ENCODE assay signal across 8 mouse cellular contexts in genomic region chr1:36714311-36714710, GRCm38 (mm10). TPM values are rescaled to one million over a fixed set of nuclear protein-coding genes. Genes with fewer than 3 reads are reported as not detected.
DNase-seq lines count a peak whose midpoint lies in the region; ATAC-seq and TF ChIP-seq lines count a peak whose summit lies in the region.

Gene Actr1b, minus strand, starts transcription at chr1:36714422.

- peaks cover under 1% of the 10 kb centered on the region; the same call in 1 of the 2 replicates for H3K4me1 ChIP-seq in testis, adult 2 months (ENCODE audit: control insufficient read depth, insufficient read depth, low read length)
- no peaks in the 10 kb centered on the region for H3K4me1 ChIP-seq in forebrain, embryonic 13.5 days
- H3K4me1 ChIP-seq in liver, embryonic 11.5 days (replicated peaks; ENCODE audit: control insufficient read depth, insufficient read depth, low read length): no peaks in the 10 kb centered on the region
- no peaks in the 10 kb centered on the region; the same call in 1 of the 2 replicates for H3K4me1 ChIP-seq in stomach, embryonic 16.5 days (ENCODE audit: control insufficient read depth, insufficient read depth, low read length)

- no peaks in the 10 kb centered on the region for H3K36me3 ChIP-seq in testis, adult 2 months (ENCODE audit: control insufficient read depth, insufficient read depth, low read length)
- H3K36me3 ChIP-seq in forebrain, embryonic 13.5 days (ENCODE audit: poor library complexity, severe bottlenecking): no peaks in the 10 kb centered on the region
- no peaks in the 10 kb centered on the region for H3K36me3 ChIP-seq in liver, embryonic 11.5 days (ENCODE audit: control insufficient read depth, insufficient read depth, low read length)
- no peaks in the 10 kb centered on the region for H3K36me3 ChIP-seq in stomach, embryonic 16.5 days (ENCODE audit: control insufficient read depth, insufficient read depth, low read length)

- H3K9ac ChIP-seq in forebrain, embryonic 13.5 days: no peak within 1 kb of the TSS
- H3K9ac ChIP-seq in liver, embryonic 11.5 days (ENCODE audit: low read depth, low read length): no peak within 1 kb of the TSS
- H3K9ac ChIP-seq in stomach, embryonic 16.5 days (ENCODE audit: low read length): no peak within 1 kb of the TSS

- H3K4me2 ChIP-seq in forebrain, embryonic 13.5 days: no peak within 1 kb of the TSS
- no peak within 1 kb of the TSS for H3K4me2 ChIP-seq in liver, embryonic 11.5 days
- no peak within 1 kb of the TSS for H3K4me2 ChIP-seq in stomach, embryonic 16.5 days (ENCODE audit: low read depth, low read length)

- peak within 1 kb of the TSS; percentile 84 for H3K4me3 ChIP-seq in testis, adult 2 months (ENCODE audit: control insufficient read depth, low read depth, low read length)
- H3K4me3 ChIP-seq in forebrain, embryonic 13.5 days: no peak within 1 kb of the TSS
- no peak within 1 kb of the TSS for H3K4me3 ChIP-seq in liver, embryonic 11.5 days (ENCODE audit: low read depth, low read length)
- H3K4me3 ChIP-seq in stomach, embryonic 16.5 days (replicated peaks; ENCODE audit: low read length): no peak within 1 kb of the TSS

- peak within 1 kb of the TSS; percentile 55 for H3K27ac ChIP-seq in testis, adult 2 months (ENCODE audit: control insufficient read depth, insufficient read depth, low read depth, low read length)
- H3K27ac ChIP-seq in forebrain, embryonic 13.5 days: no peak within 1 kb of the TSS
- no peak within 1 kb of the TSS for H3K27ac ChIP-seq in liver, embryonic 11.5 days (ENCODE audit: low read depth, low read length)
- no peak within 1 kb of the TSS for H3K27ac ChIP-seq in stomach, embryonic 16.5 days (ENCODE audit: low read length)

- TF ChIP-seq POLR2A in testis, adult 2 months (IDR thresholded peaks at IDR 0.05; ENCODE audit: control insufficient read depth, low read depth, low read length): peak; percentile 91; the same call in 1 of the 2 replicates

- no peaks in the 10 kb centered on the region for H3K27me3 ChIP-seq in testis, adult 2 months (ENCODE audit: control insufficient read depth, insufficient read depth, low read length)
- no peaks in the 10 kb centered on the region for H3K27me3 ChIP-seq in forebrain, embryonic 13.5 days
- H3K27me3 ChIP-seq in liver, embryonic 11.5 days (replicated peaks; ENCODE audit: control insufficient read depth, insufficient read depth, low read length): no peaks in the 10 kb centered on the region
- H3K27me3 ChIP-seq in stomach, embryonic 16.5 days (ENCODE audit: control insufficient read depth, insufficient read depth, low read length): no peaks in the 10 kb centered on the region

- no peak for DNase-seq in testis, postnatal 14 days (ENCODE audit: low spot score)
- DNase-seq in liver, embryonic 11.5 days (ENCODE audit: low spot score): no peak
- no peak for DNase-seq in frontal cortex, postnatal 14 days (ENCODE audit: low spot score in 2 of 2)

- no peak for ATAC-seq in forebrain, embryonic 13.5 days
- no peak for ATAC-seq in hematopoietic stem cell, adult 5-6 weeks (replicated peaks in 1 of 2; ENCODE audit: insufficient read depth in 1 of 2, low FRiP score in 2 of 2, low TSS enrichment in 1 of 2, low read depth in 1 of 2, poor library complexity in 2 of 2, severe bottlenecking in 2 of 2)
- ATAC-seq in liver, embryonic 11.5 days (replicated peaks; ENCODE audit: low FRiP score): no peak
- ATAC-seq in stomach, embryonic 16.5 days (ENCODE audit: insufficient read depth, low FRiP score): no peak
- no peak for ATAC-seq in erythroblast, adult 5-6 weeks (replicated peaks; ENCODE audit: low FRiP score, poor library complexity, severe bottlenecking)

- TF ChIP-seq CTCF in testis, adult 2 months (IDR thresholded peaks at IDR 0.05; ENCODE audit: control insufficient read depth, insufficient read depth, insufficient replicate concordance, low read depth, low read length): no peak

- WGBS in forebrain, embryonic 13.5 days: 83% methylated on average over 5 of the region's 5 CpGs
- 71% methylated on average over 5 of the region's 5 CpGs for WGBS in liver, embryonic 11.5 days
- 72% methylated on average over 5 of the region's 5 CpGs for WGBS in stomach, embryonic 16.5 days

- H3K9me3 ChIP-seq in forebrain, embryonic 13.5 days (replicated peaks): peaks cover 4% of the 10 kb centered on the region; the same call in 1 of the 2 replicates
- no peaks in the 10 kb centered on the region for H3K9me3 ChIP-seq in liver, embryonic 11.5 days (ENCODE audit: control insufficient read depth, low read length)
- no peaks in the 10 kb centered on the region for H3K9me3 ChIP-seq in stomach, embryonic 16.5 days (replicated peaks; ENCODE audit: control insufficient read depth, low read length)

RNA-seq across cellular contexts. Expression of gene Actr1b, which starts in this region (rescaled TPM):
- polyA plus RNA-seq in testis, adult 2 months (2012; rRNA removed): 42.7 and 44.5 TPM in 2 replicates
- polyA plus RNA-seq in forebrain, embryonic 13.5 days (2015; fragmentation: Nextera tagmentation; extraction: Ambion mirVana): 88.0 and 95.6 TPM in 2 replicates
- 45.0 and 61.4 TPM in 2 replicates for total RNA-seq in hematopoietic stem cell, adult 5-6 weeks (2017)
- 74.1 and 81.0 TPM in 2 replicates for polyA plus RNA-seq in liver, embryonic 11.5 days (2014; fragmentation: Nextera tagmentation; extraction: Ambion mirVana)
- polyA plus RNA-seq in stomach, embryonic 16.5 days (2015; fragmentation: Nextera tagmentation; extraction: Ambion mirVana): 95.3 and 103 TPM in 2 replicates
- 3.6 and 4.2 TPM in 2 replicates for total RNA-seq in erythroblast, adult 5-6 weeks (2015; ENCODE audit: low replicate concordance)
- total RNA-seq in erythroblast, adult 5-6 weeks (2017; ENCODE audit: low replicate concordance): 6.2 and 9.6 TPM in 2 replicates
